Mouse (Mus musculus): ENCODE data around the gene Sorcs3. TPM values are rescaled to one million over a fixed set of nuclear protein-coding genes. Genes with fewer than 3 reads are reported as not detected.

The Sorcs3 gene
- polyA plus RNA-seq, 1 experiment from 2014 or later: 0.90 TPM

DNA sequence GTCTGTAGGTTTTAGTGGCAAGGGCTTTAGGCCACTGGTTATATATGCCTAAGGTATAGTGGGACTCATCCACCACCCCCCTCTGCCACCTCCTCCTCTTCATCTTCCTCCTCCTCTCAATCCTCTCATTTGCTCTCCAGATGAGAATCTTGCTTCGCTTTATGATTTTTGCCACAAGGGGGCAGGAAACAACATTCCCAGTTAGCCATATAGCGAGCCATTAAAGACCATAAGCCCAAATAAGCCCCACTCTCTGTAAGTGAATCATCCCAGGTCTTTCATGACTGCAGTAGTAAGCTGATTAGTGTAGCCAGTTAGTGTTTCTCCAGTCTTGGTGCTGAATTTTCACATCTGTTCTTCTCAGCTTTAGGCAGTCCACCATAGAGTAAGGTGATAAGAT is 205.5 kb downstream of the Sorcs3 start:
- H3K4me2 ChIP-seq: no peak overlapping the region
- H3K4me3 ChIP-seq (replicated peaks): no peak overlapping the region
- no peaks in the 10 kb centered on the region for H3K4me1 ChIP-seq
- no peaks in the 10 kb centered on the region for H3K36me3 ChIP-seq
- no peak overlapping the region for H3K27ac ChIP-seq
- 49% methylated on average over 2 of the region's 2 CpGs for WGBS
- ATAC-seq (ENCODE audit: insufficient read depth, low FRiP score, low read depth): no peak
- H3K9me3 ChIP-seq: no peaks in the 10 kb centered on the region
- H3K27me3 ChIP-seq (replicated peaks): no peaks in the 10 kb centered on the region
- no peak overlapping the region for H3K9ac ChIP-seq

DNA sequence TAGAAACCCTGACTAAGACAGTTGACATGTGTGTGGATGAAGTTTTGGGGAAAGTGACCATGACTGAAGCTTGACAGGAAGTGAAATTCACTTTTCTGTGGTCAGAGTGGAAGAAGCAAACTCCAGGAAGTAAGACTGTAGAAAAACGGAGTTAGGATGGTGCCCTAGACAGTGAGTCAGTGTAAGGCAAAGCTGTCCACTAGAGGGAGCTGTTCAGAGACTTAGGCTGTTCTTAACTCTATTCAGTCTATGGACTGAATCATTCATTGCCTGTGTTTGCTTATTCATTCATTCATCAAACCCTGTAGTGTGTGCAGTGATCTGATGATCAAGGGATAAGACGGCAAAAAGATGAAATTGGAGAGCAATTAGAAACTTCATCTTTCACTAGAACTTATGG is 208.0 kb downstream of the Sorcs3 start:
- Histone ChIP-seq H3K4me3 (replicated peaks) (no peak overlapping the region), H3K27ac (no peak overlapping the region), H3K4me2 (no peak overlapping the region), H3K36me3 (no peaks in the 10 kb centered on the region), H3K4me1 (no peaks in the 10 kb centered on the region), H3K9ac (no peak overlapping the region), H3K9me3 (no peaks in the 10 kb centered on the region), H3K27me3 (replicated peaks) (no peaks in the 10 kb centered on the region)
- ATAC-seq (ENCODE audit: insufficient read depth, low FRiP score, low read depth): no peak
- 58% methylated on average over 2 of the region's 2 CpGs for WGBS

DNA sequence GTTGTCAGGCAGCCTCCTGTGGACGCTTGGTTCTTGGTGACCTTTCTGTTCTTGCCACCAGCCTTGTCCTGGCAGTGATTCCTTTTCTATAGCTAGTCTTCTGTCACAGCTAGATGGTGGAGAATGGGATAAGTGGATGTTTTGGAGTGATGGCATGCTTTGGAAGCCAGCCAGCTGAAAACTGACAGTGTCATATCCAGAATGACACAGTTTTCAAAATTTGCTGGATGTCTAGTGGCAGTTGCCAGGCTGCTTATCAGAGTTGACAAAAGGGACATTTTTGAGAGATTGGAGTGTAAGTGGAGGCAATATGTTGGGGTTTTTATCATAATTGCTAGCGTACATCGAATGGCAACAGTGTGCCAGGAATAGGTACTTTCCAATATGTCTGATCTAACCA is 212.5 kb downstream of the Sorcs3 start:
- H3K4me2 ChIP-seq: no peak overlapping the region
- H3K27me3 ChIP-seq (replicated peaks): no peaks in the 10 kb centered on the region
- H3K27ac ChIP-seq: no peak overlapping the region
- H3K9ac ChIP-seq: no peak overlapping the region
- no peak overlapping the region for H3K4me3 ChIP-seq (replicated peaks)
- H3K4me1 ChIP-seq: no peaks in the 10 kb centered on the region
- no peak for ATAC-seq (ENCODE audit: insufficient read depth, low FRiP score, low read depth)
- no peaks in the 10 kb centered on the region for H3K9me3 ChIP-seq
- no peaks in the 10 kb centered on the region for H3K36me3 ChIP-seq
- 81% methylated on average over 3 of the region's 3 CpGs for WGBS

DNA sequence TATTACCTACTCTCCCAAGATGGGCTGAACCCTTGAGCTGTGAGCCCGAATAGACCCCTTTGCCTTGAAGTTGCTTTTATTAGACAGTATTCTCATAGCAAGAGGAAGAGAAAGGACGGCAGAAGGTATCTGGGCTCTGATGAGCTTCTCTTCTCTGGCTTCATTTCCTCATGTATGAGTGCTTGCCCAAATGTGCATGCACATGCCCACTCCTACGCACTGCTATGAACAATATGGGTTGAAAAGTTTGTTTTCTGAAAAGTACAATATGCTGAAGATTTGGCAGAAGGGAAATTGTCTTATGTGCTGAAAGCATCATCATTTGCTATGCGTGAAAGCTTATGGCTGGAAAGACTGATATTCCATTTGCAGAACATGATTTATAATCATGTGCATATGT is 223.4 kb downstream of the Sorcs3 start:
- no peak overlapping the region for H3K27ac ChIP-seq
- H3K4me3 ChIP-seq (replicated peaks): no peak overlapping the region
- no peaks in the 10 kb centered on the region for H3K27me3 ChIP-seq (replicated peaks)
- no peaks in the 10 kb centered on the region for H3K36me3 ChIP-seq
- no peaks in the 10 kb centered on the region for H3K9me3 ChIP-seq
- H3K4me2 ChIP-seq: no peak overlapping the region
- no peak for ATAC-seq (ENCODE audit: insufficient read depth, low FRiP score, low read depth)
- WGBS: 82% methylated on average over 4 of the region's 4 CpGs
- no peak overlapping the region for H3K9ac ChIP-seq
- no peaks in the 10 kb centered on the region for H3K4me1 ChIP-seq

DNA sequence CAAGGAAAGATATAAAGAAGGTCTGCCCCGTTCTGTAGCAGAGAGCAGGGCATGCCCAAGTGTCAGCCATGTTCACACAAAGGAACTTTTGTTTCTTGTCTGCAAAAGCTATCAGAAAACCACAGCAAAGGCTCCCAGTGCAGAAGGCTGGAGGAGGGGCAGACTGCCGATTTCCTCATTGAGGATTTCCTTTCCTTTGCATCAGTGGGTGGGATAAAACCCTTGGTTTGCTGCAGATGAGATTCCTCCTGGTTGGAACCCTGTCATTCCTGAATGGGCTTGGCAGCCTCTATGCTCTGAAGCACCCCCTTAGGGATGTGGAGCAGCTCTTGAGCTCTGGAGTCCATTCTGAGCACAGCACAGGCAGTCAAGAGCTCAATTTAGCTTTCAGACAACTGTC is 223.9 kb downstream of the Sorcs3 start:
- Histone ChIP-seq H3K4me2 (no peak overlapping the region), H3K27me3 (replicated peaks) (no peaks in the 10 kb centered on the region), H3K27ac (no peak overlapping the region), H3K9me3 (no peaks in the 10 kb centered on the region), H3K36me3 (no peaks in the 10 kb centered on the region), H3K4me3 (replicated peaks) (no peak overlapping the region), H3K4me1 (no peaks in the 10 kb centered on the region), H3K9ac (no peak overlapping the region)
- 37% methylated on average over 2 of the region's 2 CpGs for WGBS
- no peak for ATAC-seq (ENCODE audit: insufficient read depth, low FRiP score, low read depth)

DNA sequence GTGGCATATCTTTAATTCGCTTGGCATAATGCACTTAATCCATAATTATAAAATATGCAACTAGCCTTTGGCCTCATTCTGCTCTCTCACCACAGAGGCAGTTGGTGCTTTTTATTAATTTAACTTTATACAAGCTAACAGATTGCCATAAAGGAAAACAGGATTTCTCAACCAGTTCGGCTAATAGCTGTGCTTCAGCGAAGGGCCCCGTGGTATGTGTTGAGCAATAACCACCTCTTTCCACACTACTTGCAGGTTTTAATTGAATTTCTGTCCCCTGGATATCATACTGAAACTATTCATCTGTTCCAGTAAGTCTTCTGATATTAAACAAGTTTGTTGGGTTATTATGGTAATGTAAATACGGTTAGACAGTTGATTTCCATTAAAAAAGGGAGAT is 224.5 kb downstream of the Sorcs3 start:
- 83% methylated on average over 5 of the region's 5 CpGs for WGBS
- Histone ChIP-seq H3K27me3 (replicated peaks) (no peaks in the 10 kb centered on the region), H3K36me3 (no peaks in the 10 kb centered on the region), H3K9ac (no peak overlapping the region), H3K4me3 (replicated peaks) (no peak overlapping the region), H3K4me1 (no peaks in the 10 kb centered on the region), H3K27ac (no peak overlapping the region), H3K9me3 (no peaks in the 10 kb centered on the region), H3K4me2 (no peak overlapping the region)
- no peak for ATAC-seq (ENCODE audit: insufficient read depth, low FRiP score, low read depth)

DNA sequence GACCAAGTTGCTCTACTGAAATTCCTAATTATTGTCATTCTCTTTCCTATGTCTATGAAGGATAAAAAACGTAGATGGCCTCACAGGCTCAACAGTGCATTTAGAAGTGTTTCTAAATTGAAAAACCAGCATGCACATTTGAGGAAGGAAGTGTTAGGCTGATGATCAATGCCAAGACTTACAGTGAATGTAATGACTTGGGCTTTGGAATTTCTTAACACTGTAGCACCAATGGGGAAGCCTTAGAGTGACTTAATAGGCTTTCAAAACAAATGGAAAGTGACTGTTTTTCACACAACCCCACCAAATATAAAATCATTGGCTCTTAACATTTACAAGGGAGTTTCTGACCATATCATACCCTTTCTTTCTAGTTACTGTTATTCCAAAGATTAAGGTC is 232.6 kb downstream of the Sorcs3 start:
- Histone ChIP-seq H3K4me1 (no peaks in the 10 kb centered on the region), H3K4me2 (no peak overlapping the region), H3K27ac (no peak overlapping the region), H3K27me3 (replicated peaks) (no peaks in the 10 kb centered on the region), H3K9ac (no peak overlapping the region), H3K36me3 (no peaks in the 10 kb centered on the region), H3K4me3 (replicated peaks) (no peak overlapping the region), H3K9me3 (no peaks in the 10 kb centered on the region)
- ATAC-seq (ENCODE audit: insufficient read depth, low FRiP score, low read depth): no peak
- 76% methylated on average over 1 of the region's 1 CpGs for WGBS

DNA sequence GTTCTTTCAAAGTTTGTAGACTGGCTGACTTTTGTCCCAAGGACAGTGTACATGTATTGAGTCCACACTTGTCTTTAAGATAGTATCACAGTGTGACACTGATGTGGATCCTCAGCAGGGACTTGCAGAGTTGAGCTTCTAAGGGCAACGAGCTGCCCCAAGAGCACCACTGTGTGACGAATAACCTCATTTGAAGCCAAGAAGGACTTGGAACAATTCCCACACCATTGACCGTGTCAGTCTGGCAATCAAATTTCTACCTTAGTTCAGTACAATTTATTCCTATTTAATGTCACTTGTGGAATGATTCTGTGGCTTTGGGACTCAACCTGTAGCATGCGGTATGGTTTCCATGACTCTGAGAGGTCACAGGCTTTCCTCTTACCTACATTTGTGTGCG is 255.3 kb downstream of the Sorcs3 start:
- no peak for ATAC-seq (ENCODE audit: insufficient read depth, low FRiP score, low read depth)
- H3K27me3 ChIP-seq (replicated peaks): no peaks in the 10 kb centered on the region
- H3K27ac ChIP-seq: no peak overlapping the region
- no peak overlapping the region for H3K4me2 ChIP-seq
- H3K4me3 ChIP-seq (replicated peaks): no peak overlapping the region
- no peaks in the 10 kb centered on the region for H3K4me1 ChIP-seq
- no peaks in the 10 kb centered on the region for H3K36me3 ChIP-seq
- WGBS: 89% methylated on average over 5 of the region's 5 CpGs
- H3K9me3 ChIP-seq: no peaks in the 10 kb centered on the region
- H3K9ac ChIP-seq: no peak overlapping the region

DNA sequence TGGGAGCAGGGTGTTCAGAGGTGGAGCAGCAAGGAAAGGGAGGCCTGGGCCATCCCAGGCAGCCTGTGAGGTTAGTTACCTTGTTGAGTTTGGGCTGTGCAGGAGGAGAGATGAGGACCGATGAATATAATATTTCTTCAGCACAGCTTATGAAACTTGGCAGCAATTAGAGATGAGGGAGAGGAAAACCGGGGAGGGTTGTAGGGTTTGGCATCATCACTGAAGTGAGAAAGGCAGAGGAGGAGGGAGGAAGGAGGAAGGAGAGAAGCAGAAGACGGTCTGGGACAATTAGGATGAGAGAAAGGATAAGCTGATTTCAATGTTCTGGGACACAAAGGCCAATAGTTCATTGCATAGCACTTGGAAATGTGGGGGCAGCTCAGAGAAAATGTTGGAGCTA is 256.6 kb downstream of the Sorcs3 start:
- Histone ChIP-seq H3K4me3 (replicated peaks) (no peak overlapping the region), H3K4me1 (no peaks in the 10 kb centered on the region), H3K9me3 (no peaks in the 10 kb centered on the region), H3K4me2 (no peak overlapping the region), H3K27me3 (replicated peaks) (no peaks in the 10 kb centered on the region), H3K36me3 (no peaks in the 10 kb centered on the region), H3K9ac (no peak overlapping the region), H3K27ac (no peak overlapping the region)
- no peak for ATAC-seq (ENCODE audit: insufficient read depth, low FRiP score, low read depth)
- 80% methylated on average over 3 of the region's 3 CpGs for WGBS

DNA sequence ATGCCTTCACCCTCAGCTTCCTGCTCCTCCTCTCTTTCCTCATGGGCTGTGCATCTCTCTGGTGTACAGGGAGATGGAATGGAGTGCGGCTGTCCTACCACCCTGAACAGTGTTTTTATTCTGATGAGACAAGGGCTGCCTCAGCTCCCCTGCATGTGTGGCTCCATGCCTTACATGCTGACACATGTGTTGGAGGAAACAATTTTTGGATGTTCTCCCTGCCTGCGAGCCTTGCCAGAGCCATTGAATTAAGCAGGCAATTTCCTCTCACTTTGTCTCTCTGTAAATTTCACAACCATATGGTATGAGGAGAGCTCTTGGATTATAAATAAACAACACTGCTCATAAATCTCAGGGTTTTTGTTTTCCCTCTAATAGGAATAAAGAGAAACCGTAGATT is 257.7 kb downstream of the Sorcs3 start:
- no peak for ATAC-seq (ENCODE audit: insufficient read depth, low FRiP score, low read depth)
- Histone ChIP-seq H3K4me1 (no peaks in the 10 kb centered on the region), H3K27me3 (replicated peaks) (no peaks in the 10 kb centered on the region), H3K27ac (no peak overlapping the region), H3K9me3 (no peaks in the 10 kb centered on the region), H3K4me2 (no peak overlapping the region), H3K36me3 (no peaks in the 10 kb centered on the region), H3K4me3 (replicated peaks) (no peak overlapping the region), H3K9ac (no peak overlapping the region)
- WGBS: 57% methylated on average over 3 of the region's 3 CpGs

DNA sequence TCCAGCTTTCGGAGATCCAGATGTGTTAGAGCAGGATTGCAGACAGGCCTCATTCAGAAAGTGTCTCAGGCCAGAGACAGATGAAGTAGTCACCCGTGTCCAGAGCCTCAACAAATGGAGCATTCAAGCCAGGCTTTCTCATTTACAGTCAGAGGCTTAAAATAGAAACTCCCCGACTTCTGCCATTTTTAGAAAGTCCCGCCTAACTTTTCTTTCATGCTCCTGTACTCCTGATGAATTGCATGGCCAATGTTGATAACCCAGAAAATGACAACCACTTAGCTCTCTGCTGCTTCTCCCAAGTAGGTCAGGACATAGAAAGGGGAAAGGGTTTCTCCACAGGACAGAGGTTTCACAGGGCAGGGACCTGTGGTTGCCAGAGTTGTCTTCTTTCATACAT is 261.6 kb downstream of the Sorcs3 start:
- Histone ChIP-seq H3K9ac (no peak overlapping the region), H3K9me3 (no peaks in the 10 kb centered on the region), H3K4me3 (replicated peaks) (no peak overlapping the region), H3K27ac (no peak overlapping the region), H3K36me3 (no peaks in the 10 kb centered on the region), H3K4me2 (no peak overlapping the region), H3K27me3 (replicated peaks) (no peaks in the 10 kb centered on the region), H3K4me1 (no peaks in the 10 kb centered on the region)
- 63% methylated on average over 4 of the region's 4 CpGs for WGBS
- no peak for ATAC-seq (ENCODE audit: insufficient read depth, low FRiP score, low read depth)

DNA sequence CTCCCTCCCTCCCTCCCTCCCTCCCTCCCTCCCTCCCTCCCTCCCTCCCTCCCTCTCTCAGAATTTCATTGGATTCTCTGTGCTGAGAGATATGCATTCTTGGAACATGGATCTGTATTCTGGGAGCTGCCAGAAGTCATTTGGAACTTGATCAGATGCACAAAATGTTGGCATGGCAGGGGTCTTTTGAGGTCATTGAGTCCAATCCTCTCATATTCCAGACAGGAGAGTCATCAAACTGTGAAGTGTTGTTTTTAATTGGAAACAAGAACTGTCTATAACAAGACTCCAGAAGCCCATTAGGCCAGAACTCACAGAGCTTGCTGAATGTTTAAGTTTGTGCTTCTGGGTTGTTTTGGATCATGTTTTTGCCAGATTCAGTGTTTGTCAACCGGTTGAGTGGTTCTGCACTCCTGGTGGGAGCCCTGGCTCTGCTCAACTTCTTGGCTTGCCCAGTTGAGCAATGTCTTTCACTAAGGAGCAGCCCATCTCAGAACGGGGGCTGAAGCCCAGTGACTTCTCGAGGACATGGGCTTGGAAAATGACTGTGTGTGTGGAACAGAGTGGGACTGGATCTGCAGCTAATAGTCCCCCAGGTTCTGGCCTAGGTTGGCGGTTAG is 264.1 kb downstream of the Sorcs3 start:
- Histone ChIP-seq H3K27me3 (replicated peaks) (no peaks in the 10 kb centered on the region), H3K4me2 (no peak overlapping the region), H3K36me3 (no peaks in the 10 kb centered on the region), H3K9me3 (no peaks in the 10 kb centered on the region), H3K4me1 (no peaks in the 10 kb centered on the region), H3K27ac (no peak overlapping the region), H3K9ac (no peak overlapping the region), H3K4me3 (replicated peaks) (no peak overlapping the region)
- no peak for ATAC-seq (ENCODE audit: insufficient read depth, low FRiP score, low read depth)
- WGBS: 89% methylated on average over 4 of the region's 4 CpGs

DNA sequence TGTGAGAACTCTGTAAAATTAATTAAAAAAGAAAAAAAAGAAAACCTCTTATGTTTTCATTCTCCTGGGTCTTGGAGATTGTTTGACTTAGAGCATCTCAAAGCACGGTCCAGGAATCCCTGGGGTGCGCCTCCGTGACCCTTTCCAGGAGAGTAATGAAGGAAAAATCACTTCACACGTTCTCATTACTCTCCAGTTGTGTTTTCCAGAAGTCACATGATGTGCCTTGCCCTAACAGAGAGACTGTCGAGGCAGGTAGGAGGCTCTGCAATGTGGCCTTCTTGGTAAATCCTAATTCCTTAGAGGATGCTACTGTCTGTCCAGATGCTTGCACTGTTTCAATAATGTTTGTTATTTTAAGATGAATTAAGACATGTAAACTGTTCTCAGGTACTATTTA is 266.1 kb downstream of the Sorcs3 start:
- 60% methylated on average over 5 of the region's 5 CpGs for WGBS
- no peaks in the 10 kb centered on the region for H3K36me3 ChIP-seq
- H3K4me3 ChIP-seq (replicated peaks): no peak overlapping the region
- no peak overlapping the region for H3K27ac ChIP-seq
- H3K9ac ChIP-seq: no peak overlapping the region
- H3K27me3 ChIP-seq (replicated peaks): no peaks in the 10 kb centered on the region
- no peaks in the 10 kb centered on the region for H3K9me3 ChIP-seq
- no peak for ATAC-seq (ENCODE audit: insufficient read depth, low FRiP score, low read depth)
- H3K4me2 ChIP-seq: no peak overlapping the region
- H3K4me1 ChIP-seq: no peaks in the 10 kb centered on the region

All from stomach, embryonic 15.5 days (tissue).